ENCODE assay signal across 22 mouse cellular contexts in the genomic region with DNA sequence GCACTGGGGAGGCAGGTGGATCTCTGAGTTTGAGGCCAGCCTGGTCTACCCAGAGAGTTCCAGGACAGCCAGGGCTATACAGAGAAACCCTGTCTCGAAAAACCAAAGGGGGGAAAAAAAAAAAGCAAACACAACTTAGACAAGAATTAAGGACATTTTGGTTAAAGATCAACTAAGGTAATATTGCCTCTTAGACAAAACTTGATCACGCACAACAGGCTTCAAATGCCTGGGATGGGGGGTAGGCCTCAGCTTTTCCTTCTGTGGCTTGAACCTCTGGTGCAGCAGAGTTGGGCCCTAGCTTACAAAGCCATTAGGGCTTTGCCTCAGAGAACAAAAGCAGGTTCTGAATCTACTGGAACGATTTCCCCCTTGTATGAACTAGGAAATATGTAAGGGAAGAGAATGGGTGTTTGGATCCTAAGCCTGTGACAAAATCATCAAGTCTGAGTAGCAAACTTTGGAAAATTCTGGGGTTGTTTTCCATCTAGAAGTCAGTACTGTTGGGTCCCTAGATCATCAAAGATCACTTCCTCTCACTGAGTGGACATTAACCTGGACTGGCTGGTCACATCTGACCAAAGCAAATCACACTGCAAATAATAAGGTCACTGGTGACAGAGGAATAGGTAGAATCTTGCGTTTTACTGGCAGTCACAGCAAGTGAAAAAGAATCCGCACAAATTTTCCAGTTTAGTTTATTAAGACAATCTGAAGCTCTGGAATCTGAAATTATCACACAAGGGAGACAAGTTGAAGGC. TPM values are rescaled to one million over a fixed set of nuclear protein-coding genes. Genes with fewer than 3 reads are reported as not detected.
DNase-seq lines count a peak whose midpoint lies in the region; ATAC-seq and TF ChIP-seq lines count a peak whose summit lies in the region.
"Had no signal": no experiment of that assay in that cellular context is flagged by ENCODE, and none has a peak within 500 bp of the region (broad histone marks: within the 10 kb centered on the region; RNA-seq: fewer than 3 reads in every experiment).

No protein-coding gene starts in this region.

- no peak overlapping the region for H3K4me2 ChIP-seq in kidney, embryonic 15.5 days
- H3K4me2 ChIP-seq in liver, embryonic 16.5 days (ENCODE audit: low read depth, low read length) = no peak overlapping the region
- H3K4me2 ChIP-seq: embryonic facial prominence, embryonic 12.5 days; forebrain, embryonic 15.5 days; heart, embryonic 13.5 days had no signal

- no peak overlapping the region for H3K9ac ChIP-seq in kidney, embryonic 15.5 days
- H3K9ac ChIP-seq in liver, embryonic 16.5 days (ENCODE audit: low read depth, low read length) = no peak overlapping the region
- H3K9ac ChIP-seq: embryonic facial prominence, embryonic 12.5 days; forebrain, embryonic 15.5 days; heart, embryonic 13.5 days had no signal

- no peaks in the 10 kb centered on the region for H3K27me3 ChIP-seq in kidney, embryonic 15.5 days
- no peaks in the 10 kb centered on the region for H3K27me3 ChIP-seq in liver, embryonic 16.5 days (ENCODE audit: control insufficient read depth, insufficient read depth, low read depth, low read length)
- H3K27me3 ChIP-seq: embryonic facial prominence, embryonic 12.5 days; forebrain, embryonic 15.5 days; heart, embryonic 13.5 days had no signal

- no peak for ATAC-seq in kidney, embryonic 15.5 days (replicated peaks; ENCODE audit: low FRiP score)
- ATAC-seq in liver, embryonic 16.5 days (ENCODE audit: low read depth) = peak; percentile 65; the same call in 1 of the 2 replicates
- ATAC-seq: CD4-positive, CD25-positive, alpha-beta regulatory T cell, adult 4 months; forebrain, embryonic 15.5 days had no signal

- no peak overlapping the region for H3K4me3 ChIP-seq in gastrocnemius, adult 2 months
- no peak overlapping the region for H3K4me3 ChIP-seq in kidney, embryonic 15.5 days (replicated peaks)
- H3K4me3 ChIP-seq in brown adipose tissue, adult 24 weeks (ENCODE audit: insufficient read depth, low read depth, low read length) = no peak overlapping the region
- no peak overlapping the region for H3K4me3 ChIP-seq in liver, embryonic 16.5 days (ENCODE audit: low read depth, low read length)
- H3K4me3 ChIP-seq: embryonic facial prominence, embryonic 12.5 days; forebrain, embryonic 15.5 days; heart, embryonic 13.5 days had no signal

- H3K36me3 ChIP-seq in kidney, embryonic 15.5 days = no peaks in the 10 kb centered on the region
- H3K36me3 ChIP-seq in liver, embryonic 16.5 days (ENCODE audit: control insufficient read depth, insufficient read depth) = no peaks in the 10 kb centered on the region
- H3K36me3 ChIP-seq: embryonic facial prominence, embryonic 12.5 days; forebrain, embryonic 15.5 days; heart, embryonic 13.5 days had no signal

- H3K27ac ChIP-seq in gastrocnemius, adult 2 months = peak overlapping the region; percentile 13; the same call in 1 of the 2 replicates
- H3K27ac ChIP-seq in kidney, embryonic 15.5 days = peak overlapping the region; percentile 48; the same call in 1 of the 2 replicates
- peak overlapping the region; percentile 52; the same call in 1 of the 2 replicates for H3K27ac ChIP-seq in brown adipose tissue, adult 24 weeks (replicated peaks; ENCODE audit: low read depth, low read length)
- H3K27ac ChIP-seq in liver, embryonic 16.5 days (ENCODE audit: low read length) = peak overlapping the region; percentile 74
- H3K27ac ChIP-seq: embryonic facial prominence, embryonic 12.5 days; forebrain, embryonic 15.5 days; heart, embryonic 13.5 days had no signal

- no peak for DNase-seq in gastrocnemius, adult 2 months
- no peak for DNase-seq in gastrocnemius, postnatal 25 days
- DNase-seq in kidney, postnatal 4 days = no peak
- DNase-seq in heart, adult 8-10 months (ENCODE audit: low spot score) = no peak
- DNase-seq in frontal cortex, postnatal 14 days (ENCODE audit: low spot score in 2 of 2) = no peak
- DNase-seq: adrenal gland, adult 8-10 months; adrenal gland, postnatal 36 days; B cell, adult 2 months; cerebellum, adult 11 months; cerebellum, adult 8-10 months; cerebellum, postnatal 14 days; embryo, embryonic 11 days; gastrocnemius, postnatal 14 days; heart, postnatal 36 days had no signal

- 65% methylated on average over 5 of the region's 5 CpGs for whole genome bisulfite sequencing in kidney, embryonic 15.5 days
- 57% methylated on average over 5 of the region's 5 CpGs for WGBS in liver, embryonic 16.5 days (ENCODE audit: insufficient replicate concordance)

- H3K9me3 ChIP-seq in kidney, embryonic 15.5 days (replicated peaks) = no peaks in the 10 kb centered on the region
- H3K9me3 ChIP-seq in liver, embryonic 16.5 days (replicated peaks; ENCODE audit: control insufficient read depth, low read length) = no peaks in the 10 kb centered on the region
- H3K9me3 ChIP-seq: embryonic facial prominence, embryonic 12.5 days; forebrain, embryonic 15.5 days; G1E; heart, embryonic 13.5 days had no signal

- intact Hi-C loops in gastrocnemius, adult 2 months (cut with DNase I) = loop anchor here (5.0 kb wide), 1 partner anchor 43 kb away; no protein-coding TSS in a partner anchor

- peaks cover 10% of the 10 kb centered on the region for H3K4me1 ChIP-seq in kidney, embryonic 15.5 days
- no peaks in the 10 kb centered on the region for H3K4me1 ChIP-seq in brown adipose tissue, adult 24 weeks (ENCODE audit: control insufficient read depth, insufficient read depth, insufficient read length, low read length)
- no peaks in the 10 kb centered on the region; the same call in 1 of the 2 replicates for H3K4me1 ChIP-seq in liver, embryonic 16.5 days (ENCODE audit: control insufficient read depth, low read depth, low read length)
- H3K4me1 ChIP-seq: embryonic facial prominence, embryonic 12.5 days; forebrain, embryonic 15.5 days had no signal

- TF ChIP-seq CTCF in gastrocnemius, adult 2 months (IDR thresholded peaks at IDR 0.05) = no peak

RNA-seq across cellular contexts. Expression of a gene that starts 6.5 kb away (rescaled TPM):
- total RNA-seq in gastrocnemius, adult 2 months (2021) = 100 to 1,000 TPM in 1 of 2 experiments, 10 to 100 TPM in 1; 87.3 to 112 TPM
- 100 to 1,000 TPM; 108 to 110 TPM for total RNA-seq in gastrocnemius, postnatal 25 days (2021)
- 330 and 337 TPM in 2 replicates for polyA plus RNA-seq in kidney, embryonic 15.5 days (2015; fragmentation: Nextera tagmentation; extraction: Ambion mirVana)
- polyA plus RNA-seq in brown adipose tissue, adult 24 weeks (2012; ENCODE audit: insufficient read depth, insufficient read length, missing spikeins) = 135 and 164 TPM in 2 replicates
- polyA plus RNA-seq in liver, embryonic 16.5 days (2015; fragmentation: Nextera tagmentation; extraction: Ambion mirVana) = 104 and 105 TPM in 2 replicates
- total RNA-seq in heart, adult 8-10 months (2022) = 100 to 1,000 TPM; 148 to 197 (median 176) TPM

RNA-seq across cellular contexts. Expression of a gene that starts 42.9 kb away (rescaled TPM):
- 10 to 100 TPM; 15.8 to 18.3 TPM for total RNA-seq in gastrocnemius, adult 2 months (2021)
- total RNA-seq in gastrocnemius, postnatal 25 days (2021) = 10 to 100 TPM; 14.7 to 15.3 TPM
- polyA plus RNA-seq in kidney, embryonic 15.5 days (2015; fragmentation: Nextera tagmentation; extraction: Ambion mirVana) = 25.3 and 27.4 TPM in 2 replicates
- 4.7 and 6.9 TPM in 2 replicates for polyA plus RNA-seq in brown adipose tissue, adult 24 weeks (2012; ENCODE audit: insufficient read depth, insufficient read length, missing spikeins)
- 10.8 and 12.0 TPM in 2 replicates for polyA plus RNA-seq in liver, embryonic 16.5 days (2015; fragmentation: Nextera tagmentation; extraction: Ambion mirVana)
- 10 to 100 TPM; 12.7 to 19.0 (median 16.5) TPM for total RNA-seq in heart, adult 8-10 months (2022)

Comparison
In these comparisons a context has a peak if more than half of its experiments do, and no peak if none do; other contexts are left out.
1. H3K27ac ChIP-seq: peak in every context shown above with its lines; median percentile 74 in liver, embryonic 16.5 days; 52 in brown adipose tissue, adult 24 weeks; 48 in kidney, embryonic 15.5 days; 13 in gastrocnemius, adult 2 months.